Mouse (Mus musculus) left cerebral cortex, adult 9 months (tissue): ENCODE results near the gene Ap1m2.
"Not testable (repeated sequence)": the region's sequence is repeated elsewhere in the genome, so short reads cannot be mapped to it uniquely, and the experiment has no call there.

Experiments
- DNase-seq, 2 experiments: peaks; one replicate each; pipeline ENCODE4 v3.0.0; 2022; ENCODE audit warnings: low spot score in 2 of 2

Ap1m2 gene

DNA sequence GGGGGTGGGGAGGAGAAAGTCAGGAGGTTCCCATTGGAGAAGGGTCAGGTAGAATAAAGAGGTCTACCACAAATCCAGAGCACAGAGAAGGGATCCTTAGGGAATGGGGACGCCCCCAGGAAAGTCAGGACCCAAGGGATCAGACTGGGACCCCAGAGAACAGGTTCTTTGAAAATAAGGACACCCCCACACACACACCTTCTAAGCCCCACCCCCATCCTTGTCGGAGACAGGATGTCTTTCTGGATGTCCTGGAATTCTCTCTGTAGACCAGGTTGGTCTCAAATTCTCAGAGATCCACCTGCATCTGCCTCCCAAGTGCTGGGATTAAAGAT, 22.8 kb downstream of the Ap1m2 start:
- DNase-seq: no peak

GRCm38 (mm10) chr9:21288404-21289336, 23.5 kb downstream of the Ap1m2 start:
- no peak for DNase-seq

DNA sequence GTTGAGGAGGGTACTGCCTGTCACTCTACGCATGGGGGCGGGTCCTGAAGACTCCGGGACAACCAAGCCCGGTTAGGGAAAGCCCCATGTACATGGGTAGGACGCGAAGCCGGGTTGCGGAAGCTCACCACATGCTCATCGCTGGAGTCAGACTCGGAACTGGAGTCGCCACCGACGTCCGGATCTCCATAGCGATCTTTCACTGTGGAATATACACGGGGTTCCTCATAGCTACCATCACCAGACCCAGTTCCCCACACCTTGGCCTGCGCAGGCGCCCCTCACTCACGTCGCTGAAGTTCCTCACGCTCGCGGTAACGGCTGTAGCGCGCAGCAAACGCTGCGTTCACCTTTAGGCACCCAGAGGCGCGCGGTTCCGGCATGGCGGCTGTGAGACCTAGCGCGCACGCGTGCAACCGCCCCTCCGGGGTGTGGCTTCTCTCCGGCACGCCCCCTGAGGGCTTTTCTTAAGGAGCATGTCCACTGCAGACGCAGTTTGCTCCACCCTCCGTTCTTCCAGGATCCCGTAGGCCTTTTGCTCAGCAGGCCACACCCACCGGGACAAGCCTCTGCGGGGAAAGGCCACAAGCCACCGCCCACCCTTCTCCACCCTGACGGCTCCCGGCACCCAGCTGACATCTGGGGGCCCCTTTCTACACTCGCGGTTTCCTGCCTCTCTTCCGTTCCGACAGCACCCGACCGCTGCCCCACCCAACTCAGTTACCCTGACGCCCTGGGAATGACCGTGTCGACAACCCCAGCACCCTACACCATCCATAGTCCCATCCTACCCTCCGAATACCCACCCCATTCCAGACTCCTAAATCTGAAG, 24.4 kb downstream of the Ap1m2 start, which contains the start of gene Kri1:
Gene Kri1 (minus strand): TSS at position 399 of the 832 bp plus-strand sequence.
- DNase-seq: peak; percentile 94 to 98

DNA sequence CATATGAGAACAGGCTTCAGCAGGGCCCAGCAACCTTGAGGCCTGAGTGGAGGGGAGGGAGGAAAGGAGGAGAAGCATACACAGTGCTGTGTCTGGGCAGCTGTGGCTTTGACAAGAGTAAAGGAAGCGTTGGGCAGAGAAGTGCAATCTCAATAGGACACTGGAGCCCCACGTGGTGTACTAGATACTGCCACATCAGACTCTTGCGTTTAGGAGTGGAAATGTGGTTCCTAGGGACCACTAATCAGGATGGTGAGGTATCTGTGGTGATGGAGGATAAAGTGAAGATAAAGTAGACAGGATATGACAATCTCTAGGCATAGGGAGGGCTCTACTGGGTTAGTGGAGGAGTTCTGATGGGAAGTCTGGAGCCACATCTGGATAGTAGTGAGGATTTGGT, 25.4 kb downstream of the Ap1m2 start:
- no peak for DNase-seq

- no peak for DNase-seq
Observed at GRCm38 (mm10) chr9:21283994-21284393, 28.1 kb downstream of the Ap1m2 start.

GRCm38 (mm10) chr9:21283591-21283990, 28.5 kb downstream of the Ap1m2 start:
- no peak for DNase-seq

DNA sequence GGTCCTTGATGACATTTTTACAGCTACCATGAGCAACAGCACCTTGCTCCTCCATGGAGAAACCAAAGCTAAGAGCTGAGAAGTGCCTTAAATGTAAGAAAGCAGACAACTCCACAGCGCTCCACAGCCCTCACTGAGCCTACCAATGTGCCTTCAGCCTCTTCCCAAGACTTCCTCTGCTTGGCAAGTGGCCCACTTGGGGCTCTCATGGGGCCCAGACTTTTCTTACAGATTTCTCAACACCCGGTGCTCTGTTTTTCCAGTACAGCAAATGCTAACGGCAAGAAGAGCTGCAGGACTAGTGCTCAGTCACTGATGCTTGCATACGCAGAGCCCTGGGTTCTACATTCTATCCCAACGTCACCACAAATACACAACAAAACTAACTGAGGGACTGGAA, 34.4 kb downstream of the Ap1m2 start:
- DNase-seq: no peak

- no peak for DNase-seq
Observed at GRCm38 (mm10) chr9:21276307-21276706, 35.8 kb downstream of the Ap1m2 start.

GRCm38 (mm10) chr9:21275727-21276126, 36.4 kb downstream of the Ap1m2 start:
- no peak for DNase-seq

- no peak for DNase-seq
Observed at GRCm38 (mm10) chr9:21275013-21275710, 37.0 kb downstream of the Ap1m2 start.

- no peak for DNase-seq
Observed at GRCm38 (mm10) chr9:21274336-21274735, 37.8 kb downstream of the Ap1m2 start.

GRCm38 (mm10) chr9:21273520-21274228, 38.5 kb downstream of the Ap1m2 start:
- DNase-seq: no peak

GRCm38 (mm10) chr9:21273094-21273493, 39.0 kb downstream of the Ap1m2 start:
- no peak for DNase-seq

- DNase-seq: no peak
Observed at GRCm38 (mm10) chr9:21272391-21272790, 39.7 kb downstream of the Ap1m2 start.

- DNase-seq: not testable (repeated sequence)
Observed at GRCm38 (mm10) chr9:21269590-21269989, 42.5 kb downstream of the Ap1m2 start.

GRCm38 (mm10) chr9:21268305-21268704, 43.8 kb downstream of the Ap1m2 start:
- DNase-seq: no peak

- DNase-seq: no peak
Observed at GRCm38 (mm10) chr9:21266889-21267288, 45.2 kb downstream of the Ap1m2 start.

- DNase-seq: no peak
Observed at GRCm38 (mm10) chr9:21265611-21266010, 46.5 kb downstream of the Ap1m2 start.

DNA sequence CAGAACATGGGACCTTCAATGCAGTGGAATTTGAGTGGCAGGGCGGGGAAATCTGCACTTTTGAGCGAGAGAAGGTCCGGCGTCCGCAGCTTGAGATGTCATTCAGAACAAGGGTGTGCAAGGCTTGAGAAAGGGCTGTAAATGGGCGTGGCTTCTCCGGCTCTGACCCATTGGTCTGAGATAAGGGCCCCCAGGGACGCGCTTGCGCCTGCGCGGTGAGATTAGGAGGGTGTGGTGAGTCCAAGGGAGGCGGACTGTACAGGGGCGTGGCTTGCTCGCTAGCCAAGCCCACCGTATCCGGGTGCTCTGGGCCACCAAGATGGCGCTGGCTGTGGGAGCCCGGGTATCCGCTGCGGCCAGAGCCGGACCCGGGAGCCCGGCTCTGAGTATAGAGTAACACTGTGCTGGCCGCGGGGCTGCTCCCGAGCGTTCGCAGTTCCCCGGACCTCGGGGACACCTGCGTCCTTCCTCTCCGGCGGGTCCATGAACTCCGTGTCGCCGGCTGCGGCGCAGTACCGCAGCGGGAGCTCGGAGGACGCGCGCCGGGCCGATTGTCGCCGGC, 47.1 kb downstream of the Ap1m2 start, which contains the start of gene Atg4d:
Gene Atg4d (plus strand): TSS at position 294 of the 562 bp plus-strand sequence.
- peak; percentile 96 to 97 for DNase-seq

DNA sequence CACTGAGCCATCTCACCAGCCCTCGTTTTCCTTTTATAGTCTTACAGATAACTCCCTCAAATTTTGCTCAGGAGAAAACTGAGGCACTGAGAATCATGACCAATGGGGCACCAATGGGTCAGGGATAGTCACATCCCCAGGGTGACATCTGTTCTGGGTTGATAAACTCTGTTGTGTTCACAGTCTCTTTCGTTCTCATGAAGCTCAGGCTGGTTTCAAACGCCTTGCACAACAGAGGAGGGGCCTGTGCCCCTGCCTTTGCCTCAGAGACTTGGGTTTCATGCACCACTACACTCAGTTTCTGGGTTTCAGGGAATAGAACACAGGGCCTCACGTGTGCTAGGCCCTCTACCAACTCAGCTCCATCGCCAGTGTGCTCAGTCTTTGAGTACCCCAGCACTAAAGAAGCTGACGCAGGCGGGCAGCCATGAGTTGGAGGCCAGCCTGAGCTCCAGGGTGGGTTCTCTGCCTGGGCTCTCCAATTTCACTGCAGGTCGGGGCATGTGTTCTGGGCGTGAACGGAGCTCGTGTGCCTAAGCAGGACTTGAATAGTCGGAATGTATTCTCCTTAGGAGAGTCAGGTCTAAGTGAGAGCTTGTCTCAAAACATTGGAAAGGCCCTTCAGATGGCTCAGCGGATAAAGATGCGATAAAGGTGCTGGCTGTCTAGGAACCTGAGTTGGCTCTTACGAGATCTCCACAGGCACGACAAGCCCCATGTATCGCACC, 47.7 kb downstream of the Ap1m2 start:
- no peak for DNase-seq
